Mouse (Mus musculus) duodenum, adult 2 months (tissue): ENCODE results near the gene Tex22. TPM values are rescaled to one million over a fixed set of nuclear protein-coding genes. Genes with fewer than 3 reads are reported as not detected.

Experiments used
- polyA plus RNA-seq: library from polyadenylated mRNA; depleted of rRNA; stranded (reverse); fragments of >200 nt; gene quantifications from 2 replicates; pipeline ENCODE4 v1.2.3, GENCODE M21; 2012; ENCODE audit warnings: low replicate concordance; rRNA removed

Gene Tex22
- 0.18 and 0.29 TPM in 2 replicates for polyA plus RNA-seq

GRCm38 (mm10) chr12:113074329-113075062 is at the start of gene Tex22:
TSS of gene Tex22 (plus strand) at chr12:113074502.

GRCm38 (mm10) chr12:113097749-113098281 is 23.5 kb downstream of the Tex22 start, which contains the start of gene Mta1:
TSS of gene Mta1 (plus strand) at chr12:113098278.

Other genes starting within 250 kb of the Tex22 start
- gene Cdca4, start 245.1 kb upstream of the Tex22 start, polyA plus RNA-seq, result 9.2 and 11.5 TPM in 2 replicates
- 2.4 and 5.8 TPM in 2 replicates for gene Gpr132, start 206.3 kb upstream of the Tex22 start, polyA plus RNA-seq
- gene Jag2, start 144.7 kb upstream of the Tex22 start, polyA plus RNA-seq, result 7.0 and 9.9 TPM in 2 replicates
- gene Nudt14, start 132.4 kb upstream of the Tex22 start, polyA plus RNA-seq, result 44.2 and 67.5 TPM in 2 replicates
- gene Btbd6, start 98.0 kb upstream of the Tex22 start, polyA plus RNA-seq, result 69.2 and 256 TPM in 2 replicates
- 34.8 and 43.2 TPM in 2 replicates for gene Brf1, start 73.8 kb upstream of the Tex22 start, polyA plus RNA-seq
- 18.6 and 27.8 TPM in 2 replicates for gene Pacs2, start 60.0 kb upstream of the Tex22 start, polyA plus RNA-seq
- 39.6 and 51.6 TPM in 2 replicates for gene Mta1, start 23.8 kb downstream of the Tex22 start, polyA plus RNA-seq
- gene Crip2, start 65.7 kb downstream of the Tex22 start, polyA plus RNA-seq, result 92.3 and 98.0 TPM in 2 replicates
- 1,521 and 7,372 TPM in 2 replicates for gene Crip1, start 71.8 kb downstream of the Tex22 start, polyA plus RNA-seq
- gene Tedc1, start 81.9 kb downstream of the Tex22 start, polyA plus RNA-seq, result 12.0 and 15.9 TPM in 2 replicates
- 0.93 and 1.1 TPM in 2 replicates for gene Tmem121, start 111.4 kb downstream of the Tex22 start, polyA plus RNA-seq